Mouse (Mus musculus) heart, embryonic 11.5 days (tissue): ENCODE data around the gene Tdrd3. TPM values are rescaled to one million over a fixed set of nuclear protein-coding genes. Genes with fewer than 3 reads are reported as not detected.

ENCODE experiments used
- ATAC-seq: fragments of 200-750 bp; cut with Nextera tagmentation; replicated peaks from 2 replicates; pipeline ENCODE4 v1.8.0; 2017; ENCODE audit warnings: moderate library complexity; ENCODE audit not compliant: insufficient number of reproducible peaks, low FRiP score, low TSS enrichment
- H3K27ac ChIP-seq: fragments of 300-500 bp; sonication (generic); 2 replicates; pipeline ENCODE4 v1.5.1; 2014; ENCODE audit warnings: mild to moderate bottlenecking, low read depth, low read length
- H3K27me3 ChIP-seq: fragments of 300-500 bp; sonication (generic); 2 replicates; pipeline ENCODE4 v1.6.1; 2014; ENCODE audit warnings: mild to moderate bottlenecking, low read length, mixed read lengths; ENCODE audit not compliant: control insufficient read depth, insufficient read depth
- H3K36me3 ChIP-seq: fragments of 300-500 bp; sonication (generic); 2 replicates; pipeline ENCODE4 v1.6.1; 2014; ENCODE audit warnings: mild to moderate bottlenecking, low read length, moderate library complexity, mixed read lengths; ENCODE audit not compliant: control insufficient read depth, insufficient read depth
- H3K4me1 ChIP-seq: fragments of 300-500 bp; sonication (generic); 2 replicates; pipeline ENCODE4 v1.6.1; 2014; ENCODE audit warnings: low read length; ENCODE audit not compliant: control insufficient read depth, insufficient read depth
- H3K4me2 ChIP-seq: fragments of 300-500 bp; sonication (generic); 2 replicates; pipeline ENCODE4 v1.6.1; 2014; ENCODE audit warnings: mild to moderate bottlenecking, moderate library complexity
- H3K4me3 ChIP-seq: fragments of 300-500 bp; sonication (generic); 2 replicates; pipeline ENCODE4 v1.5.1; 2014; ENCODE audit warnings: low read depth, low read length
- H3K9ac ChIP-seq: fragments of 300-500 bp; sonication (generic); 2 replicates; pipeline ENCODE4 v1.6.1; 2014; ENCODE audit warnings: mild to moderate bottlenecking, low read depth, low read length, moderate library complexity
- H3K9me3 ChIP-seq: fragments of 300-500 bp; sonication (generic); replicated peaks from 2 replicates; pipeline ENCODE4 v1.6.1; 2016; ENCODE audit warnings: low read length; ENCODE audit not compliant: control insufficient read depth
- WGBS: fragments of 180-500 bp; shearing (Covaris S2); extraction: QIAGEN DNeasy Blood & Tissue Kit; methylation state at CpG from one replicate; pipeline ENCODE4 v1.1.7; 2014; ENCODE audit not compliant: insufficient replicate concordance; 5-methylcytosine and 5-hydroxymethylcytosine counted together
- polyA plus RNA-seq: library from polyadenylated mRNA; unstranded; fragments of >200 nt; fragmentation: Nextera tagmentation; extraction: Ambion mirVana; gene quantifications from 2 replicates; pipeline ENCODE4 v1.2.1, GENCODE M21; 2014

Gene Tdrd3
- 23.9 and 24.3 TPM in 2 replicates for polyA plus RNA-seq

GRCm38 (mm10) chr14:87415808-87416721 is at the start of gene Tdrd3:
TSS of gene Tdrd3 (plus strand) at chr14:87416639.
- Histone ChIP-seq H3K4me1 (peaks cover 9% of the 10 kb centered on the region; the same call in 1 of the 2 replicates), H3K4me2 (peak within 1 kb of the TSS; percentile 76), H3K4me3 (peak within 1 kb of the TSS; percentile 75), H3K9ac (peak within 1 kb of the TSS; percentile 98), H3K27ac (peak within 1 kb of the TSS; percentile 99), H3K9me3 (no peaks in the 10 kb centered on the region), H3K27me3 (no peaks in the 10 kb centered on the region), H3K36me3 (no peaks in the 10 kb centered on the region)
- WGBS = under 1% methylated on average over 82 of the region's 85 CpGs
- ATAC-seq = peak; percentile 95

DNA sequence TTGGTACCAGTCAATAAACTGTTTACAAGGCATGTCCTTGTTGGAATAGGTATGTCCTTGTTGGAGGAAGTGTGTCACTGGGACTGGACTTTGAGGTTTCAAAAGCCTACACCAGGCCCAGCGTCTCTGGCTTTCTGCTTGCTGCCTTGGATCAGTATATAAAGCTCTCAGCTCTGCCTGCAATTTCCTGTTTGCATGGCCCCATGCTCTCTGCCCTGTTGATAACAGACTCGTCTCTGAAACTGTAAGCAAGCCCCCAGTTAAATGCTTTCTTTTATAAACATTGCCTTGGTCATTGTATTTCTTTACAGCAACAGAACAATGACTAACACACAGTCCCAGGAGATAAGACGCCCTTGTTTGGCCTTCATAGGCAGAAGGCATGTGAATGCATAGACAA is 49.3 kb upstream of the Tdrd3 start:
- no peak for ATAC-seq
- 32% methylated on average over 3 of the region's 3 CpGs for WGBS
- H3K4me2 ChIP-seq = no peak overlapping the region
- H3K4me3 ChIP-seq = no peak overlapping the region
- no peaks in the 10 kb centered on the region for H3K36me3 ChIP-seq
- no peaks in the 10 kb centered on the region for H3K27me3 ChIP-seq
- no peaks in the 10 kb centered on the region for H3K9me3 ChIP-seq
- no peak overlapping the region for H3K27ac ChIP-seq
- no peaks in the 10 kb centered on the region for H3K4me1 ChIP-seq
- no peak overlapping the region for H3K9ac ChIP-seq

GRCm38 (mm10) chr14:87383041-87383440 is 33.4 kb upstream of the Tdrd3 start:
- WGBS = 57% methylated on average over 2 of the region's 2 CpGs
- H3K27me3 ChIP-seq = no peaks in the 10 kb centered on the region
- no peak overlapping the region for H3K4me2 ChIP-seq
- no peak overlapping the region for H3K27ac ChIP-seq
- H3K36me3 ChIP-seq = no peaks in the 10 kb centered on the region
- H3K9ac ChIP-seq = no peak overlapping the region
- H3K9me3 ChIP-seq = no peaks in the 10 kb centered on the region
- no peak for ATAC-seq
- no peak overlapping the region for H3K4me3 ChIP-seq
- no peaks in the 10 kb centered on the region for H3K4me1 ChIP-seq

DNA sequence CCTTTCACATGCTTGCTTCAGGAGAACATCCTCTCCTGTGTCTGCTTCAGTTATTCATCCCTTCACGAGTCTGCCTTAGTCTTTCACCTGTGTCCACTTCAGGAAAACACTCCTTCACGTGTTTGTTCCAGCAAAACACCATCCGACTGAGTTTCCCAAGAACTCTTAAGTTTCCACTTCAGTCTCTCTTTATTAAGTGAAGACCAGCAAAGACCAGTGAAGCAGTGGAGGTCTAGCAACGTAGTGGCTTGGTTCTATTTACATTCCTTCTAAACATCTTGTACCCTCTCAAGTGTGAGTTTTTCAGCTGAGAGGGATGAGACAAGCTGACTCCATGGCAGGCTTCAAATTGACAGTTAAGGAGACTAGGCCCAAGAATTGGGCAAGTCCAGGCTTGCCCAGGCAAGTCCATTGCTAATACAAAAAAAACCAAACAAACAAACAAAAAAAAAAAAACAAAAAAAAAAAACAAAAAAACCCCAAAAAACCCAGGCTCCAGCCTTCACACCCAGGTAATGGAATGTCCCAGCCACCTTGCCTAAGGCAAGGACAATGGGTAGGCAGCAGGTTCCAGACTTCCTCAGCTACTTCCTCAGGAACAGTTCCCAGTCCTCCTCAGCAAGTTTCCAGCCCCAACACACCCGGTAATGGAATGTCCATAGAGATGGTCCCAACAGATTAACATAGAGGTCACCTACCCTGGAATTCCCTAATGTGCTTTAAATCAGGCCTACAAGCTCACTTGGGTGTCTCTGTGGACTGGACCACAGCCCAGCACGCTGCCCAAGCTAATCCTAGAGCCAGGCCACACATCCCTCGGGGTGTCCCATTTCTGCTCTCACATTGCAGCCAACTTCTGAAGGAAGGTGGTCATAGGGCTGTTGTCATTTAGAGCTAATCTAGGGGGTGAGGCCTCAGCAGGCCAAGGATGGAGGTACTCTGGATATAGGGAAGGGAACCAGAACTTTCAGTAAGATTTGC is 31.9 kb upstream of the Tdrd3 start:
- Histone ChIP-seq H3K9me3 (no peaks in the 10 kb centered on the region), H3K27ac (no peak overlapping the region), H3K36me3 (no peaks in the 10 kb centered on the region), H3K4me3 (no peak overlapping the region), H3K9ac (no peak overlapping the region), H3K4me2 (no peak overlapping the region), H3K27me3 (no peaks in the 10 kb centered on the region), H3K4me1 (no peaks in the 10 kb centered on the region)
- WGBS = 75% methylated on average over 7 of the region's 7 CpGs
- no peak for ATAC-seq

DNA sequence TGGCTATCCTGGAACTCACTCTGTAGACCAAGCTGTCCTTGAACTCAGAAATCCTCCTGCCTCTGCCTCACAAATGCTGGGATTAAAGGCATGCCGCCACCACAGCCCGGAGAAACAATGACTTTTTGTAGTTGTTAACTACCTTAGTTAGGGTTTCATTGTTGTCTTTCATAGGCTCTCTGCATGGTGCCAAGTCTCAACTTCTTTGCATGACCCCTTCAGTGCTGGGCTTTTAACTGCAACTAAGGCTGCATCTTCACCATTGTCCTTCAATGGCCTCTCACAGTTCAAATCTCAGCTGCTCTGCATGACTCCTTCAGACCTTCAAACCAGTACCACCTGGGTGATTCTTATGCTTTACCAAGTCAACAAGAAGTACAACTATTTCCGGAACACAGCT is 23.3 kb upstream of the Tdrd3 start:
- Histone ChIP-seq H3K4me1 (no peaks in the 10 kb centered on the region), H3K27me3 (no peaks in the 10 kb centered on the region), H3K27ac (no peak overlapping the region), H3K36me3 (no peaks in the 10 kb centered on the region), H3K4me3 (no peak overlapping the region), H3K4me2 (no peak overlapping the region), H3K9me3 (no peaks in the 10 kb centered on the region), H3K9ac (no peak overlapping the region)
- WGBS = 84% methylated on average over 3 of the region's 3 CpGs
- no peak for ATAC-seq

GRCm38 (mm10) chr14:87396643-87397042 is 19.8 kb upstream of the Tdrd3 start:
- no peak overlapping the region for H3K9ac ChIP-seq
- no peak overlapping the region for H3K27ac ChIP-seq
- WGBS = 64% methylated on average over 5 of the region's 5 CpGs
- H3K36me3 ChIP-seq = no peaks in the 10 kb centered on the region
- H3K27me3 ChIP-seq = no peaks in the 10 kb centered on the region
- H3K4me2 ChIP-seq = no peak overlapping the region
- no peak overlapping the region for H3K4me3 ChIP-seq
- H3K4me1 ChIP-seq = no peaks in the 10 kb centered on the region
- no peaks in the 10 kb centered on the region for H3K9me3 ChIP-seq
- no peak for ATAC-seq

- WGBS = 2% methylated on average over 11 of the region's 11 CpGs
These were observed 992 bp upstream of the Tdrd3 start for GRCm38 (mm10) chr14:87415486-87415807.

More at GRCm38 (mm10) chr14:87415486-87415807, 992 bp upstream of the Tdrd3 start:
- H3K27ac ChIP-seq = peak overlapping the region; percentile 99
- peak overlapping the region; percentile 76 for H3K4me2 ChIP-seq
- no peaks in the 10 kb centered on the region for H3K9me3 ChIP-seq
- H3K4me1 ChIP-seq = peaks cover 9% of the 10 kb centered on the region; the same call in 1 of the 2 replicates
- ATAC-seq = no peak
- H3K36me3 ChIP-seq = no peaks in the 10 kb centered on the region
- no peaks in the 10 kb centered on the region for H3K27me3 ChIP-seq
- peak overlapping the region; percentile 98 for H3K9ac ChIP-seq
- peak overlapping the region; percentile 75 for H3K4me3 ChIP-seq
